Mouse (Mus musculus): ENCODE measurements at regions not wholly inside any gene's neighbourhood (a gene's known extent, or its start where the extent isn't known, plus 50 kb on each side); places are given as distances from the start of the nearest gene placed in this dataset.
A peak's percentile ranks its signal among the peaks of the same experiment; 100 is the strongest.

GRCm38 (mm10) chr19:21136756-21137155 is 135.3 kb upstream of the Zfand5 start:
- Histone ChIP-seq H3K4me3 (replicated peaks; ENCODE audit: low read length) (no peak overlapping the region), H3K27me3 (replicated peaks; ENCODE audit: control insufficient read depth, insufficient read depth, low read length) (no peaks in the 10 kb centered on the region), H3K36me3 (ENCODE audit: control insufficient read depth, insufficient read depth) (no peaks in the 10 kb centered on the region), H3K4me2 (ENCODE audit: low read length) (no peak overlapping the region), H3K9me3 (ENCODE audit: control insufficient read depth, low read length) (no peaks in the 10 kb centered on the region), H3K9ac (replicated peaks; ENCODE audit: low read depth, low read length) (no peak overlapping the region), H3K27ac (ENCODE audit: low read length) (no peak overlapping the region), H3K4me1 (replicated peaks; ENCODE audit: control insufficient read depth, insufficient read depth, low read length) (peaks cover 14% of the 10 kb centered on the region)
- no peak for ATAC-seq
- 75% methylated on average over 1 of the region's 1 CpGs for WGBS

DNA sequence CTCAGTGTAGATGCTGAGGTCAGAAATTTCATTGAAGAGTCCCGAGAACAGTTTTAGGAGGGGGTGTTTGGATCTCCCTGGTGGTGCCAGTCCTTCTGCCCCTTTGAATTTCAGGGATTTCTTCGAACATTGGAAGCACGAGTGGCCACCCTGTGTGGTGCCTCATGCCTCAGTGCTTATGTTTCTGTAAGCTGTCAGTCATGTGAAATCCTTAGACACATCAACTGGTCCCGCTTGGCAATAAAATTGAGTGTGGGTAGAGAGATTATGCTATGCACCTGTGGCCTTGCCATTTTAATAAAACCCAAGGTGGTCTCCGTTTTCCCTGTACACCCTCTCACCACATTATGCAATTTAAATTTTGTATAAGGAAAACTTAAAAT is 136.1 kb upstream of the Zfand5 start:
- no peaks in the 10 kb centered on the region for H3K9me3 ChIP-seq (ENCODE audit: control insufficient read depth, low read length)
- H3K27me3 ChIP-seq (replicated peaks; ENCODE audit: control insufficient read depth, insufficient read depth, low read length): no peaks in the 10 kb centered on the region
- H3K9ac ChIP-seq (replicated peaks; ENCODE audit: low read depth, low read length): no peak overlapping the region
- WGBS: 25% methylated on average over 5 of the region's 5 CpGs
- H3K4me2 ChIP-seq (ENCODE audit: low read length): no peak overlapping the region
- H3K4me3 ChIP-seq (replicated peaks; ENCODE audit: low read length): no peak overlapping the region
- H3K27ac ChIP-seq (ENCODE audit: low read length): no peak overlapping the region
- no peaks in the 10 kb centered on the region for H3K36me3 ChIP-seq (ENCODE audit: control insufficient read depth, insufficient read depth)
- ATAC-seq: peak; percentile 60
- H3K4me1 ChIP-seq (replicated peaks; ENCODE audit: control insufficient read depth, insufficient read depth, low read length): peaks cover 14% of the 10 kb centered on the region

GRCm38 (mm10) chr19:21135297-21135997 is 136.6 kb upstream of the Zfand5 start:
- H3K4me1 ChIP-seq (replicated peaks; ENCODE audit: control insufficient read depth, insufficient read depth, low read length): peaks cover 14% of the 10 kb centered on the region
- no peak overlapping the region for H3K27ac ChIP-seq (ENCODE audit: low read length)
- H3K36me3 ChIP-seq (ENCODE audit: control insufficient read depth, insufficient read depth): no peaks in the 10 kb centered on the region
- 17% methylated on average over 6 of the region's 6 CpGs for WGBS
- peak; percentile 80 for ATAC-seq
- no peak overlapping the region for H3K4me3 ChIP-seq (replicated peaks; ENCODE audit: low read length)
- H3K27me3 ChIP-seq (replicated peaks; ENCODE audit: control insufficient read depth, insufficient read depth, low read length): no peaks in the 10 kb centered on the region
- H3K4me2 ChIP-seq (ENCODE audit: low read length): no peak overlapping the region
- H3K9me3 ChIP-seq (ENCODE audit: control insufficient read depth, low read length): no peaks in the 10 kb centered on the region
- H3K9ac ChIP-seq (replicated peaks; ENCODE audit: low read depth, low read length): no peak overlapping the region

GRCm38 (mm10) chr19:21129653-21130052 is 142.4 kb upstream of the Zfand5 start:
- no peak for ATAC-seq
- Histone ChIP-seq H3K27me3 (replicated peaks; ENCODE audit: control insufficient read depth, insufficient read depth, low read length) (no peaks in the 10 kb centered on the region), H3K9me3 (ENCODE audit: control insufficient read depth, low read length) (no peaks in the 10 kb centered on the region), H3K4me3 (replicated peaks; ENCODE audit: low read length) (no peak overlapping the region), H3K27ac (ENCODE audit: low read length) (no peak overlapping the region), H3K4me1 (replicated peaks; ENCODE audit: control insufficient read depth, insufficient read depth, low read length) (no peaks in the 10 kb centered on the region), H3K4me2 (ENCODE audit: low read length) (no peak overlapping the region), H3K9ac (replicated peaks; ENCODE audit: low read depth, low read length) (no peak overlapping the region), H3K36me3 (ENCODE audit: control insufficient read depth, insufficient read depth) (no peaks in the 10 kb centered on the region)
- WGBS: 89% methylated on average over 5 of the region's 5 CpGs

DNA sequence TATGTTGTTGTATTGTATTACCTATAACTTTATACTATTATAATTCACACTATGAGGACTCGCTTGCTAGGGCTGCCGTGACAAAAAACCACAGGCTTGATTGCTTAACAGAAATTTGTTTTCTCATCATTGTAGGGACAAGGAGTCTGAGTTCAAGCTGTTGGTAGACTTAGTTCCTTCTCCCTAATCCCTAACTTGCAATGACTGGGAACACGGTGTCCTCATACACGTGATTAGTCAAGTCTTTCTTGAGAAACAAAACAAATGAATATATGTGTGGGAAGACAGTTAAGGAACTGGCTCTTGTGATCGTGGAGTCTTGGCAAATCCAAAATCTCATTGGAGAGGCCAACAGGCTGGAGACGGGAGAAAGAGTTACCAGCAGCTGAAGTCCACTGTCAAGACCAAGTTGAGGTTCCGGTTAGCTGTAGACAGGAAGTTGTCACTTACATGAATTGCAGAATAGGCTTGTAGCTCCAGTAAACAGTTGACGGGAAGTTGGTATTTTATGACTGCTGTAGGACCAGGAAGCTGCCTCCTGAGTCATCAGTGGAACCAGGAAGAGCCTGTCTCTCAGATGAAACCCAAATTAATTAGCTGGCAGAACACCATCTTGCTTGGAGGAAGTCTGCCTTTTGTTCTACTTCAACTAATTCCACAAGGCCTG is 144.9 kb upstream of the Zfand5 start:
- H3K27me3 ChIP-seq (replicated peaks; ENCODE audit: control insufficient read depth, insufficient read depth, low read length): no peaks in the 10 kb centered on the region
- 92% methylated on average over 8 of the region's 8 CpGs for WGBS
- ATAC-seq: no peak
- H3K4me3 ChIP-seq (replicated peaks; ENCODE audit: low read length): no peak overlapping the region
- H3K27ac ChIP-seq (ENCODE audit: low read length): no peak overlapping the region
- no peak overlapping the region for H3K4me2 ChIP-seq (ENCODE audit: low read length)
- H3K4me1 ChIP-seq (replicated peaks; ENCODE audit: control insufficient read depth, insufficient read depth, low read length): no peaks in the 10 kb centered on the region
- H3K36me3 ChIP-seq (ENCODE audit: control insufficient read depth, insufficient read depth): no peaks in the 10 kb centered on the region
- H3K9ac ChIP-seq (replicated peaks; ENCODE audit: low read depth, low read length): no peak overlapping the region
- H3K9me3 ChIP-seq (ENCODE audit: control insufficient read depth, low read length): no peaks in the 10 kb centered on the region

DNA sequence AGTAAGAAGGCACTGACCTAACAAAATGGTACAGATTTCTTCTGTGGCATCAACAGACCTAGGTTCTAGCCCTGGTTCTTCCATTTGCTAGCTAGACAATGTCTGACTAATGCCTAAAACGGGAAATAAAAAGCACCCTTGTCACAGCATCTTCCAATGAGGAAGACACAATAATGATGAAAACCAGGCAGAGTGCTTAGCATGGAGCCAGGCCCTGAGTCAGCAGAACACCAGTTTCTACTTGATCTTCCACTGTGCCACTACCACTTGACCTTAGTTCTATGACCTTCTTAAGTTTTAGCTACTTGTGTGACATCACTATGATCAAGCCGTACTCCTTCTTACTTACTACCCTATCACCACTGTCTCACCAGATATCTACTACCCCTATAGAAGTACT is 145.4 kb upstream of the Zfand5 start:
- ATAC-seq: no peak
- H3K4me1 ChIP-seq (replicated peaks; ENCODE audit: control insufficient read depth, insufficient read depth, low read length): no peaks in the 10 kb centered on the region
- no peak overlapping the region for H3K9ac ChIP-seq (replicated peaks; ENCODE audit: low read depth, low read length)
- no peak overlapping the region for H3K27ac ChIP-seq (ENCODE audit: low read length)
- no peaks in the 10 kb centered on the region for H3K36me3 ChIP-seq (ENCODE audit: control insufficient read depth, insufficient read depth)
- WGBS: 95% methylated on average over 2 of the region's 2 CpGs
- H3K9me3 ChIP-seq (ENCODE audit: control insufficient read depth, low read length): no peaks in the 10 kb centered on the region
- no peak overlapping the region for H3K4me2 ChIP-seq (ENCODE audit: low read length)
- H3K4me3 ChIP-seq (replicated peaks; ENCODE audit: low read length): no peak overlapping the region
- no peaks in the 10 kb centered on the region for H3K27me3 ChIP-seq (replicated peaks; ENCODE audit: control insufficient read depth, insufficient read depth, low read length)

GRCm38 (mm10) chr19:21119477-21119876 is 152.6 kb upstream of the Zfand5 start:
- H3K9me3 ChIP-seq (ENCODE audit: control insufficient read depth, low read length): no peaks in the 10 kb centered on the region
- no peaks in the 10 kb centered on the region for H3K4me1 ChIP-seq (replicated peaks; ENCODE audit: control insufficient read depth, insufficient read depth, low read length)
- H3K4me2 ChIP-seq (ENCODE audit: low read length): no peak overlapping the region
- no peaks in the 10 kb centered on the region for H3K27me3 ChIP-seq (replicated peaks; ENCODE audit: control insufficient read depth, insufficient read depth, low read length)
- H3K36me3 ChIP-seq (ENCODE audit: control insufficient read depth, insufficient read depth): no peaks in the 10 kb centered on the region
- WGBS: 54% methylated on average over 6 of the region's 6 CpGs
- H3K9ac ChIP-seq (replicated peaks; ENCODE audit: low read depth, low read length): no peak overlapping the region
- H3K27ac ChIP-seq (ENCODE audit: low read length): no peak overlapping the region
- no peak overlapping the region for H3K4me3 ChIP-seq (replicated peaks; ENCODE audit: low read length)
- no peak for ATAC-seq

- Histone ChIP-seq H3K9ac (replicated peaks; ENCODE audit: low read depth, low read length) (no peak overlapping the region), H3K4me2 (ENCODE audit: low read length) (no peak overlapping the region), H3K36me3 (ENCODE audit: control insufficient read depth, insufficient read depth) (no peaks in the 10 kb centered on the region), H3K27me3 (replicated peaks; ENCODE audit: control insufficient read depth, insufficient read depth, low read length) (no peaks in the 10 kb centered on the region), H3K4me1 (replicated peaks; ENCODE audit: control insufficient read depth, insufficient read depth, low read length) (no peaks in the 10 kb centered on the region), H3K27ac (ENCODE audit: low read length) (no peak overlapping the region), H3K9me3 (ENCODE audit: control insufficient read depth, low read length) (no peaks in the 10 kb centered on the region), H3K4me3 (replicated peaks; ENCODE audit: low read length) (no peak overlapping the region)
- no peak for ATAC-seq
- WGBS: 79% methylated on average over 4 of the region's 4 CpGs
Measured at GRCm38 (mm10) chr19:21118782-21119181, 153.3 kb upstream of the Zfand5 start.

DNA sequence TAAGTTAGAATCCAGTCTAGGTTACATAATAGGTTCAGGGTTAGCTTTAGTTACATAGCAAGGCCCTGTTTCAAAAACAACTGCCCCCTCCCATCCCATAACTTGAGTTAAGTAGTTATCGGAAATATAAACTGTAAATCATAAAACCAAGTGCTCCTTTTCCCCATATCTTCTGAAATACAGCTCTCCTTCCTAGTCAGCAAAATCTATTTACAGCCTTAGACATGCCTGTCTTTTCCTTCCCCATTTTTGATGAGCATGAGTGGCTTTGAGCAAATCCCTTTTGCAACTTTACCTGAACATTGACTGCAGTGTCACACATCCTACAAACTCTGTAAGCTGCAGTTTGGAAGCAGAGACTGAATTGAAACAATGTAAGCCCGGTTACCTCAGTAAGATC is 156.4 kb upstream of the Zfand5 start:
- no peaks in the 10 kb centered on the region for H3K36me3 ChIP-seq (ENCODE audit: control insufficient read depth, insufficient read depth)

More for the DNA sequence above, 156.4 kb upstream of the Zfand5 start:
- H3K27ac ChIP-seq (ENCODE audit: low read length): no peak overlapping the region
- no peak overlapping the region for H3K4me3 ChIP-seq (replicated peaks; ENCODE audit: low read length)
- no peaks in the 10 kb centered on the region for H3K27me3 ChIP-seq (replicated peaks; ENCODE audit: control insufficient read depth, insufficient read depth, low read length)
- no peaks in the 10 kb centered on the region for H3K4me1 ChIP-seq (replicated peaks; ENCODE audit: control insufficient read depth, insufficient read depth, low read length)
- H3K9me3 ChIP-seq (ENCODE audit: control insufficient read depth, low read length): no peaks in the 10 kb centered on the region
- no peak overlapping the region for H3K9ac ChIP-seq (replicated peaks; ENCODE audit: low read depth, low read length)
- H3K4me2 ChIP-seq (ENCODE audit: low read length): no peak overlapping the region
- 91% methylated on average over 2 of the region's 2 CpGs for WGBS
- ATAC-seq: no peak
